Mouse (Mus musculus) adipocyte (in vitro differentiated cells): ENCODE data around the gene Pitx1.

Experiments used
- DNase-seq: peaks from one replicate; pipeline ENCODE4 v3.0.0-alpha.2; 2016; ENCODE audit warnings: low spot score

Pitx1 gene

DNA sequence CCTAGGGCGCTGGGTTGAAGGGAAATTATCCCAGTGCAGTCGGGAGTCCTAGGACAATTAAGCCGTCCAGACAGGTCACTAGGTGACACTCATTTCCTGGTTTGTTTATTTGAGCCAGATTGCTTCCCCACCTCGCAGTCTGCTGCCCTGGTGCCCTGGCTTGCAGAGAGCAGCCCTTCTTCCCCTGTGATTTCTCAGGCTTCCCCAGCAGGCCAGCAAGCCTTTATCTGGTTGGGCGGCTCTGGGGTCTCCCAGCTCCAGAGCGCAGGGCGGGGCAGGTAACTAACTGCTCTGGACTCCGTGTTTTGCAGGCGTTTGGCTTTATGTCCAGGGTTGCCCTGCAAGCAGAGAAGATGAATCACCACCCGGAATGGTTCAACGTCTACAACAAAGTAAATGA lies 60.9 kb downstream of the Pitx1 start:
- DNase-seq: no peak
